Mouse (Mus musculus): ENCODE data around the gene Gm21767.
"Not testable (repeated sequence)": the region's sequence is repeated elsewhere in the genome, so short reads cannot be mapped to it uniquely, and the experiment has no call there.

Gm21767 gene

GRCm38 (mm10) chrY:13941438-13941837 is at the start of gene Gm21767:
TSS of gene Gm21767 (plus strand) at chrY:13941738.
- DNase-seq: not testable (repeated sequence)

Data from lung, adult 18-20 months (tissue).